Mouse (Mus musculus): ENCODE data around the gene Trpc1. TPM values are rescaled to one million over a fixed set of nuclear protein-coding genes. Genes with fewer than 3 reads are reported as not detected.

Trpc1 gene
- total and polyA plus RNA-seq, 3 experiments = 0.38 TPM; not detected in 2

DNA sequence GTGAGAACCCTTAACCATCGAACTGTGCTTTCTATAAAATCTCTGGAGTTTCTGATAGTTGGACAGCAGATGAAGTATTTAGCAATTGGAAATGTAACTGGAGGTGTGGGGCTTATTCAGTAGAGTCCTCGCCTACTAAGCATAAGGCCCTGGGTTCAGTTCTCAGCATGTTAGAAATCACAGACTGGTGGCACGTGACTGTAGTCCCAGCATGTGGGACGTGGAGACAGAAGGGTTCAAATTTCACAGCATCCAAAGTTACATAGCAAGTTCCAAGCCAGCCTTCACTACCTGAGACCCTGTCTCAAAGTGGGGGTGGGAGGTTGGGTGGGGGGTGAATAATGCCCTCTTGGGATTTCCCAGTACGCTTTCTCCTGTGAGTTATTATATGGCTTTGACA lies 81.9 kb downstream of the Trpc1 start:
- H3K4me3 ChIP-seq (ENCODE audit: low read depth, low read length) = no peak overlapping the region
- ATAC-seq (ENCODE audit: extremely low read depth, insufficient number of reproducible peaks, low FRiP score, poor library complexity, severe bottlenecking) (no peak), DNase-seq (ENCODE audit: low spot score) (no peak)
- no peaks in the 10 kb centered on the region for H3K36me3 ChIP-seq (replicated peaks)
- no peaks in the 10 kb centered on the region; the same call in 1 of the 2 replicates for H3K9me3 ChIP-seq (replicated peaks)
- TF ChIP-seq TAL1 (conservative IDR thresholded peaks at IDR 0.05; ENCODE audit: low read depth, low read length) = no peak
- TF ChIP-seq CTCF (IDR thresholded peaks at IDR 0.05; ENCODE audit: low read depth, low read length) = no peak
- TF ChIP-seq POLR2AphosphoS5 (IDR thresholded peaks at IDR 0.05; ENCODE audit: insufficient replicate concordance, low read depth, low read length) = no peak
- no peak for TF ChIP-seq GATA2 (IDR thresholded peaks at IDR 0.05; ENCODE audit: borderline replicate concordance, low read depth, low read length)
- TF ChIP-seq GATA1 (IDR thresholded peaks at IDR 0.05; ENCODE audit: borderline replicate concordance, low read length) = no peak
- H3K27me3 ChIP-seq (ENCODE audit: insufficient read depth, low read length) = no peaks in the 10 kb centered on the region
- no peaks in the 10 kb centered on the region for H3K4me1 ChIP-seq (ENCODE audit: insufficient read depth, low read depth, low read length)

DNA sequence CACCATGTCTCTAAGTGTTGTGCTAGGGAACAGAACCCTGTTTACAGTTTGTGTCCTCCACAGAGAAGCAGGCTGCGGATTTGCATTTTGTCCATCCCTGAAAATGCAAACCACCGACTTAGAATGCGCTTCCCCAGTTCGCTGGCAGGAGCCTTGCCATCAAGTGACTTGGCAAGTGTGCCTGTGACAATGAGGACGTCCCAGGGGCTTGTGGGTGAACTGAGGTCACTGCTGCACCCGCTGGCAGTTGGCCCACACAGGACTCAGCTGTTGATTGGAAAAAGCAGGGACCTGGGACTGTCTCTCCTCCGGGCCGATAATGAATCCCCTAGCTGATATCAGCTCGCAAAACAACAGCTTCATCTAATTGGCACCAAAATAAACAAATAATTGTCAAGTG lies 82.3 kb downstream of the Trpc1 start:
- H3K9me3 ChIP-seq (replicated peaks) = no peaks in the 10 kb centered on the region; the same call in 1 of the 2 replicates
- no peaks in the 10 kb centered on the region for H3K36me3 ChIP-seq (replicated peaks)
- DNase-seq (ENCODE audit: low spot score) = no peak
- TF ChIP-seq GATA2 (IDR thresholded peaks at IDR 0.05; ENCODE audit: borderline replicate concordance, low read depth, low read length) (no peak), TAL1 (conservative IDR thresholded peaks at IDR 0.05; ENCODE audit: low read depth, low read length) (no peak), CTCF (IDR thresholded peaks at IDR 0.05; ENCODE audit: low read depth, low read length) (no peak), POLR2AphosphoS5 (IDR thresholded peaks at IDR 0.05; ENCODE audit: insufficient replicate concordance, low read depth, low read length) (no peak), GATA1 (IDR thresholded peaks at IDR 0.05; ENCODE audit: borderline replicate concordance, low read length) (no peak)
- no peak overlapping the region for H3K4me3 ChIP-seq (ENCODE audit: low read depth, low read length)
- H3K4me1 ChIP-seq (ENCODE audit: insufficient read depth, low read depth, low read length) = no peaks in the 10 kb centered on the region
- ATAC-seq (ENCODE audit: extremely low read depth, insufficient number of reproducible peaks, low FRiP score, poor library complexity, severe bottlenecking) = no peak
- H3K27me3 ChIP-seq (ENCODE audit: insufficient read depth, low read length) = no peaks in the 10 kb centered on the region

DNA sequence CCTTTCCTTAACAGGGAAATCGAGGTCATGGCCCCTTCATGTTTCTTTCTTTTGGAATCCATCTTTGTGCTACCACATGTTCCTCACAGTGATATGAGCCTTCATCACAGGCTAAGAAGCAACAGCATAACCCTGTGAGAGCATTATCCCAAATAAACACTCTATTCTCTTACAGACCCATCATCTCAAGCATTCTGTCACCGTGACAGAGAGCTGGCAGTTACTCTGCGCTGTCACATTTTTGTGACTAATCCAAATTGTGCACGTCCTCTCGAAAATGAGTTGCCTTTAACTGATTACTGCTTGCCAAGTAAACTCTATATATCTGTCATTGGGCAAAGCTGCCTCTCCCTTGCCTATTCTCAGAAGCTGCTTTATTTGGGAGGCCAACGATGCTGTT lies 84.3 kb downstream of the Trpc1 start:
- ATAC-seq (ENCODE audit: extremely low read depth, insufficient number of reproducible peaks, low FRiP score, poor library complexity, severe bottlenecking) = no peak
- H3K27me3 ChIP-seq (ENCODE audit: insufficient read depth, low read length) = no peaks in the 10 kb centered on the region
- H3K36me3 ChIP-seq (replicated peaks) = no peaks in the 10 kb centered on the region
- no peaks in the 10 kb centered on the region for H3K4me1 ChIP-seq (ENCODE audit: insufficient read depth, low read depth, low read length)
- DNase-seq (ENCODE audit: low spot score) = no peak
- TF ChIP-seq CTCF (IDR thresholded peaks at IDR 0.05; ENCODE audit: low read depth, low read length) (no peak), GATA2 (IDR thresholded peaks at IDR 0.05; ENCODE audit: borderline replicate concordance, low read depth, low read length) (no peak), GATA1 (IDR thresholded peaks at IDR 0.05; ENCODE audit: borderline replicate concordance, low read length) (no peak), TAL1 (conservative IDR thresholded peaks at IDR 0.05; ENCODE audit: low read depth, low read length) (no peak), POLR2AphosphoS5 (IDR thresholded peaks at IDR 0.05; ENCODE audit: insufficient replicate concordance, low read depth, low read length) (no peak)
- no peak overlapping the region for H3K4me3 ChIP-seq (ENCODE audit: low read depth, low read length)
- no peaks in the 10 kb centered on the region for H3K9me3 ChIP-seq (replicated peaks)

DNA sequence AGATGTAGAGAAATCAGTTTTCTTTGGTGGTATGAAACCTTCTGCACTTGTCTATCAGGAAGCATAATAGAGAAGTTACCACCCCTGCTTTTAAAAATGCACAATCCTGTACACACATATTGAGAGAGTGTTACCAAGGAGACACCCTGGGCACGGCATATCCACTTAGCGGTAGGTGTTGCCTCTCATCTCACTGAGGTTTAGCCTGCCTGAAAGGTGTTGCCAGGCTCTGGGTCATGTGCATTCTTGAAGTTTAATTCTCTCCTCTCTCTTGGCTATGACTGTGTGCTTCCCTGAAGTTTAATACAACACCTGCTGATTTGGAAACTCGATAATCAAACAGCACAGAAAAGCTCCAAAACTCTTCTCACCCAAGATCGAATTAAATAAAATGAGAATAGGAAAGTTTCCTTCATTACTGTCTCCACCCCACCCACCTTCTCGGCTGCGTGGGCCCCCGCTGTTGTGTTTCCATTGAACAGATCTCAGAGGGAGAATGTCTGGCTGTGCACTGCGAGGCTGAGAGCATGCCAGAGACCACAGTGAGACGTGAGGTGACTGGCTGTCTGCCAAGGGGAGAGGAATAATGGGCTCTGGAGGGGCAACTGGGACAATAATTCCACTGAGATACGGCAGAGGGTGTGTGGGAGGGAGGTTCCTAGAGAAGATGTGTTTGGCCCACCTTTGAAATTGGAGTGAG lies 85.7 kb downstream of the Trpc1 start:
- no peak for DNase-seq (ENCODE audit: low spot score)
- ATAC-seq (ENCODE audit: extremely low read depth, insufficient number of reproducible peaks, low FRiP score, poor library complexity, severe bottlenecking) = no peak
- H3K36me3 ChIP-seq (replicated peaks) = no peaks in the 10 kb centered on the region
- H3K9me3 ChIP-seq (replicated peaks) = no peaks in the 10 kb centered on the region
- no peak overlapping the region for H3K4me3 ChIP-seq (ENCODE audit: low read depth, low read length)
- no peaks in the 10 kb centered on the region for H3K4me1 ChIP-seq (ENCODE audit: insufficient read depth, low read depth, low read length)
- no peaks in the 10 kb centered on the region for H3K27me3 ChIP-seq (ENCODE audit: insufficient read depth, low read length)
- TF ChIP-seq GATA1 (IDR thresholded peaks at IDR 0.05; ENCODE audit: borderline replicate concordance, low read length) (no peak), POLR2AphosphoS5 (IDR thresholded peaks at IDR 0.05; ENCODE audit: insufficient replicate concordance, low read depth, low read length) (no peak), CTCF (IDR thresholded peaks at IDR 0.05; ENCODE audit: low read depth, low read length) (no peak), GATA2 (IDR thresholded peaks at IDR 0.05; ENCODE audit: borderline replicate concordance, low read depth, low read length) (no peak), TAL1 (conservative IDR thresholded peaks at IDR 0.05; ENCODE audit: low read depth, low read length) (no peak)

DNA sequence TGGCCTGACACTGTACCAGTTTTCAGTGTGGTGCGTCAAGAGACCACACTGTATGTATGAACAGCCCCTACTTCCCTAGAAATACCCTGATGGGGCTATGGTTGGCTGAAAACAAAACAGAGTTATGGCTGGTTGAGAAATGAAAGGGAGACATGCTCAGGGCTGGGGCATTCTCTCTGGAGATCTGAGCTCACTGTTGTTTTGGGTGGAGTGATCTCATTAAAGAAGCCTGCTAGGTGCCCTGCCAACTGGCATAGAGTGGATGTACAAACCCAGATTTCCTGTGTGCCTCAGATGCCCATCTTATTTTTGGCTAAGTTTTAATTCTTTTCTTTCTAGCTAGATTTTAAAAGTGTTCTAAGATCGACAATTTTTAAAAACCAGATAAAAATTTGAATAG lies 92.2 kb downstream of the Trpc1 start:
- Histone ChIP-seq H3K36me3 (replicated peaks) (no peaks in the 10 kb centered on the region), H3K4me1 (ENCODE audit: insufficient read depth, low read depth, low read length) (no peaks in the 10 kb centered on the region), H3K27me3 (ENCODE audit: insufficient read depth, low read length) (no peaks in the 10 kb centered on the region; the same call in 1 of the 2 replicates), H3K4me3 (ENCODE audit: low read depth, low read length) (no peak overlapping the region), H3K9me3 (replicated peaks) (no peaks in the 10 kb centered on the region)
- TF ChIP-seq CTCF (IDR thresholded peaks at IDR 0.05; ENCODE audit: low read depth, low read length) (no peak), TAL1 (conservative IDR thresholded peaks at IDR 0.05; ENCODE audit: low read depth, low read length) (no peak), POLR2AphosphoS5 (IDR thresholded peaks at IDR 0.05; ENCODE audit: insufficient replicate concordance, low read depth, low read length) (no peak), GATA2 (IDR thresholded peaks at IDR 0.05; ENCODE audit: borderline replicate concordance, low read depth, low read length) (no peak), GATA1 (IDR thresholded peaks at IDR 0.05; ENCODE audit: borderline replicate concordance, low read length) (no peak)
- DNase-seq (ENCODE audit: low spot score) (no peak), ATAC-seq (ENCODE audit: extremely low read depth, insufficient number of reproducible peaks, low FRiP score, poor library complexity, severe bottlenecking) (no peak)

Other genes starting within 250 kb of the Trpc1 start
- gene U2surp, start 238.4 kb downstream of the Trpc1 start, total RNA-seq (2014; fragmentation: Nextera tagmentation) = 194 and 222 TPM in 2 replicates
- 205 and 232 TPM in 2 replicates for gene U2surp, start 238.4 kb downstream of the Trpc1 start, total RNA-seq (2017)
- 7.2 and 14.1 TPM in 2 replicates for gene U2surp, start 238.4 kb downstream of the Trpc1 start, polyA plus RNA-seq (2012)
- gene Paqr9, start 190.7 kb downstream of the Trpc1 start, total RNA-seq (2014; fragmentation: Nextera tagmentation) = 6.8 TPM in 1 of 2 replicates, not detected in the other
- gene Paqr9, start 190.7 kb downstream of the Trpc1 start, total RNA-seq (2017) = 0.06 and 0.11 TPM in 2 replicates
- gene Paqr9, start 190.7 kb downstream of the Trpc1 start, polyA plus RNA-seq (2012) = not detected in 2 replicates
- gene Pcolce2, start 112.8 kb downstream of the Trpc1 start, total RNA-seq (2014; fragmentation: Nextera tagmentation) = not detected in 2 replicates
- under 0.01 and 0.05 TPM in 2 replicates for gene Pcolce2, start 112.8 kb downstream of the Trpc1 start, total RNA-seq (2017)
- gene Pcolce2, start 112.8 kb downstream of the Trpc1 start, polyA plus RNA-seq (2012) = not detected in 2 replicates
- not detected in 2 replicates for gene Pls1, start 94.9 kb upstream of the Trpc1 start, total RNA-seq (2014; fragmentation: Nextera tagmentation)
- gene Pls1, start 94.9 kb upstream of the Trpc1 start, total RNA-seq (2017) = under 0.01 and 0.16 TPM in 2 replicates
- not detected in 2 replicates for gene Pls1, start 94.9 kb upstream of the Trpc1 start, polyA plus RNA-seq (2012)
- gene Atr, start 107.2 kb upstream of the Trpc1 start, total RNA-seq (2014; fragmentation: Nextera tagmentation) = 99.0 and 116 TPM in 2 replicates
- 69.8 and 80.1 TPM in 2 replicates for gene Atr, start 107.2 kb upstream of the Trpc1 start, total RNA-seq (2017)
- 5.1 and 6.9 TPM in 2 replicates for gene Atr, start 107.2 kb upstream of the Trpc1 start, polyA plus RNA-seq (2012)
- 57.9 and 64.9 TPM in 2 replicates for gene Xrn1, start 204.4 kb upstream of the Trpc1 start, total RNA-seq (2014; fragmentation: Nextera tagmentation)
- 22.1 and 32.0 TPM in 2 replicates for gene Xrn1, start 204.4 kb upstream of the Trpc1 start, total RNA-seq (2017)
- 3.1 and 4.3 TPM in 2 replicates for gene Xrn1, start 204.4 kb upstream of the Trpc1 start, polyA plus RNA-seq (2012)